Mouse (Mus musculus): Measurements from ENCODE around the gene Tmf1. TPM values are rescaled to one million over a fixed set of nuclear protein-coding genes. Genes with fewer than 3 reads are reported as not detected.
A peak's percentile ranks its signal among the peaks of the same experiment; 100 is the strongest.

Gene Tmf1
- total and polyA plus RNA-seq, 3 experiments: 13.5 to 19.2 TPM; not detected in 1

DNA sequence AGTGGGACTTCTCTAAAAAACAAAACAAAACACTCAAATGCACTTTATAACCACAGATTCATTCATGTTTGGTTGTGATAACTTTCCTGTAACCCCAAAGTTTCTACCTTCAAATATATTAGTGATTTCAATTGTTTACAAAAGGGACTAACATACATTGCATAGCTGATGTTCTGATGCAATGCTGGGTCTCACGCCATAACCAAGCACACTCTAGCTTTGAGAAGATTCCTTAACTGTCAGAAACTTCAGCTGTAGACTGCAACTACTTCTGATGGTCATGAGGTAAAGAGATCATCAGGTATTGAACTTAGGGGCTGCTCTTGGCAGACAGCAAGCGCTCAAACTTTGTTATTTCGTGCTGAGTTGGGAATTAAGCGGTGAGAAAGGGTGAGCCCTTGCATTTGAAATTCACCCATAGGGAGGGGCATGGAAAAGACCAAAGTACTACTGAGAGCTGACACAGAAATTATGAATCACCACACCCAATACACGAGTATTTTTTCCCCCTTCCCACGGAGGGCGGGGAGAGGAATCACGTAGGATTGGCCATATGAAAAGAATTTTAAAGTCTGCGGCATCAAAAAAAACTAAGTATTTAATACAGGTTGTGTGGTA, 25.4 kb upstream of the Tmf1 start:
- no peaks in the 10 kb centered on the region for H3K9me3 ChIP-seq (replicated peaks; ENCODE audit: insufficient read depth, low read length)
- H3K9ac ChIP-seq (ENCODE audit: control insufficient read depth, low read depth, low read length, poor library complexity, severe bottlenecking): peak overlapping the region; percentile 78
- TF ChIP-seq SIN3A (IDR thresholded peaks at IDR 0.05; ENCODE audit: low read length): peak; percentile 16; the same call in 1 of the 2 replicates
- TF ChIP-seq CHD1 (IDR thresholded peaks at IDR 0.05; ENCODE audit: low read depth, low read length): peak; percentile 61; the same call in 1 of the 2 replicates
- TF ChIP-seq GABPA (IDR thresholded peaks at IDR 0.05; ENCODE audit: low read depth, low read length): no peak
- peak; percentile 18; the same call in 1 of the 2 replicates for TF ChIP-seq ETS1 (IDR thresholded peaks at IDR 0.05; ENCODE audit: low read depth, low read length)
- no peak for TF ChIP-seq MYC (IDR thresholded peaks at IDR 0.05; ENCODE audit: low read depth, low read length)
- H3K79me2 ChIP-seq (ENCODE audit: control insufficient read depth, insufficient read depth, low read length, poor library complexity): peaks cover 24% of the 10 kb centered on the region
- H3K27ac ChIP-seq (ENCODE audit: control insufficient read depth, low read depth, low read length): peak overlapping the region; percentile 73
- H3K27me3 ChIP-seq (ENCODE audit: control insufficient read depth in 1 of 2, insufficient read depth in 2 of 2, low read length in 2 of 2): no peaks in the 10 kb centered on the region
- H3K4me3 ChIP-seq (ENCODE audit: control insufficient read depth in 1 of 2, insufficient read depth in 1 of 2, low read depth in 2 of 2, low read length in 2 of 2): peak overlapping the region; percentile 64 to 97
- H3K4me1 ChIP-seq (ENCODE audit: control insufficient read depth in 1 of 2, insufficient read depth in 2 of 2, low read length in 2 of 2): peaks cover 21 to 29% of the 10 kb centered on the region in 2 experiments
- H3K36me3 ChIP-seq (ENCODE audit: control insufficient read depth in 1 of 2, insufficient read depth in 2 of 2, low read length in 2 of 2): peaks cover 13 to 38% of the 10 kb centered on the region in 2 experiments
- DNase-seq (ENCODE audit: low read depth, low spot score): peak; percentile 62

DNA sequence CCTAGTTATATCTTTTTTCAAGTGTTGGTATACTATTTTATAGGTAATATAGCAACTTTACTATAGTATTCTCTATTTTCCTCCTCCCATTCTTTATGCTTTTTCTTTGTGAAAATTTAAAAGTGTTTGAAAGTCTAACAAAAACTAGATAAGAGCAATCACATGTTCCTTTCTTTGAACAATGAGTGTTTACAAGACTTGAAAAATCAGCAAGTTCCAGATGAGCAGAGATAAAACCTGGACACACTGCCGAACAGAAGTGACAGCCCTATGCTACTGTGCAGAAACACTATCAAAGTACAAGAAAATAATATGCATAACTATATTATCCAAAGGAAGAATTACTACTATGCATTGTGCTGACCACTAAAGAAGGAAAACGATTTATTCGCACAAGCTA, 23.6 kb upstream of the Tmf1 start:
- DNase-seq (ENCODE audit: low read depth, low spot score): no peak
- Histone ChIP-seq H3K79me2 (ENCODE audit: control insufficient read depth, insufficient read depth, low read length, poor library complexity) (peaks cover 24% of the 10 kb centered on the region), H3K9ac (ENCODE audit: control insufficient read depth, low read depth, low read length, poor library complexity, severe bottlenecking) (no peak overlapping the region), H3K36me3 (ENCODE audit: control insufficient read depth in 1 of 2, insufficient read depth in 2 of 2, low read length in 2 of 2) (peaks cover 26 to 27% of the 10 kb centered on the region in 2 experiments), H3K27me3 (ENCODE audit: control insufficient read depth in 1 of 2, insufficient read depth in 2 of 2, low read length in 2 of 2) (no peaks in the 10 kb centered on the region), H3K27ac (ENCODE audit: control insufficient read depth, low read depth, low read length) (no peak overlapping the region; the same call in 1 of the 2 replicates), H3K4me3 (ENCODE audit: control insufficient read depth in 1 of 2, insufficient read depth in 1 of 2, low read depth in 2 of 2, low read length in 2 of 2) (no peak overlapping the region), H3K9me3 (replicated peaks; ENCODE audit: insufficient read depth, low read length) (no peaks in the 10 kb centered on the region), H3K4me1 (ENCODE audit: control insufficient read depth in 1 of 2, insufficient read depth in 2 of 2, low read length in 2 of 2) (peaks cover 19 to 27% of the 10 kb centered on the region in 2 experiments)
- TF ChIP-seq CHD2 (IDR thresholded peaks at IDR 0.05; ENCODE audit: low read length): no peak
- no peak for TF ChIP-seq NELFE (IDR thresholded peaks at IDR 0.05; ENCODE audit: low read depth, low read length)
- peak; percentile 42; the same call in 1 of the 2 replicates for TF ChIP-seq MAX (IDR thresholded peaks at IDR 0.05; ENCODE audit: low read length)
- TF ChIP-seq EP300 (IDR thresholded peaks at IDR 0.05; ENCODE audit: low read depth in 1 of 2, low read length in 2 of 2): peak; percentile 11 to 33; a peak in 2 of 4 replicates
- peak; percentile 71; the same call in 1 of the 2 replicates for TF ChIP-seq MXI1 (IDR thresholded peaks at IDR 0.05; ENCODE audit: low read depth, low read length)
- TF ChIP-seq ZMIZ1 (IDR thresholded peaks at IDR 0.05; ENCODE audit: low read depth, low read length): no peak
- TF ChIP-seq MAZ (IDR thresholded peaks at IDR 0.05; ENCODE audit: low read depth, low read length): no peak
- TF ChIP-seq ZKSCAN1 (IDR thresholded peaks at IDR 0.05; ENCODE audit: low read depth, low read length): no peak
- no peak for TF ChIP-seq RCOR1 (IDR thresholded peaks at IDR 0.05; ENCODE audit: low read depth, low read length)
- no peak for TF ChIP-seq BHLHE40 (IDR thresholded peaks at IDR 0.05; ENCODE audit: borderline replicate concordance, low read depth, low read length)
- TF ChIP-seq UBTF (IDR thresholded peaks at IDR 0.05; ENCODE audit: borderline replicate concordance, insufficient read depth, low read depth, low read length): no peak
- peak; percentile 61 for TF ChIP-seq ETS1 (IDR thresholded peaks at IDR 0.05; ENCODE audit: low read depth, low read length)
- no peak for TF ChIP-seq E2F4 (IDR thresholded peaks at IDR 0.05; ENCODE audit: borderline replicate concordance, low read depth, low read length)
- TF ChIP-seq MYC (IDR thresholded peaks at IDR 0.05; ENCODE audit: low read depth, low read length): no peak; the same call in 1 of the 2 replicates
- TF ChIP-seq MYB (IDR thresholded peaks at IDR 0.05; ENCODE audit: low read depth, low read length): no peak
- no peak for TF ChIP-seq TBP (IDR thresholded peaks at IDR 0.05; ENCODE audit: low read depth, low read length)
- peak; percentile 29; the same call in 1 of the 2 replicates for TF ChIP-seq TCF12 (IDR thresholded peaks at IDR 0.05; ENCODE audit: low read depth, low read length)
- no peak for TF ChIP-seq KAT2A (conservative IDR thresholded peaks at IDR 0.05; ENCODE audit: low read depth, low read length)
- no peak for TF ChIP-seq CHD1 (IDR thresholded peaks at IDR 0.05; ENCODE audit: low read depth, low read length)
- TF ChIP-seq HCFC1 (IDR thresholded peaks at IDR 0.05; ENCODE audit: low read depth, low read length): no peak
- no peak for TF ChIP-seq GABPA (IDR thresholded peaks at IDR 0.05; ENCODE audit: low read depth, low read length)
- no peak for TF ChIP-seq POLR2A (IDR thresholded peaks at IDR 0.05; ENCODE audit: control insufficient read depth in 1 of 2, insufficient read depth in 1 of 2, low read depth in 1 of 2, low read length in 2 of 2, poor library complexity in 1 of 2)
- no peak for TF ChIP-seq ELF1 (IDR thresholded peaks at IDR 0.05; ENCODE audit: low read depth, low read length)
- TF ChIP-seq POLR2AphosphoS2 (IDR thresholded peaks at IDR 0.05; ENCODE audit: low read length): no peak
- no peak for TF ChIP-seq JUND (IDR thresholded peaks at IDR 0.05; ENCODE audit: low read depth, low read length)
- TF ChIP-seq RAD21 (IDR thresholded peaks at IDR 0.05; ENCODE audit: low read depth, low read length): no peak
- peak; percentile 75 for TF ChIP-seq SIN3A (IDR thresholded peaks at IDR 0.05; ENCODE audit: low read length)
- TF ChIP-seq ZC3H11A (IDR thresholded peaks at IDR 0.05; ENCODE audit: low read depth, low read length): no peak
- TF ChIP-seq TAL1 (IDR thresholded peaks at IDR 0.05; ENCODE audit: low read length): no peak
- TF ChIP-seq MAFK (IDR thresholded peaks at IDR 0.05; ENCODE audit: borderline replicate concordance, low read depth, low read length): no peak
- no peak for TF ChIP-seq POLR2AphosphoS5 (IDR thresholded peaks at IDR 0.05; ENCODE audit: borderline replicate concordance, low read depth, low read length)

Measured in MEL (cell line).